Mouse (Mus musculus): ENCODE measurements around the gene Sp6. TPM values are rescaled to one million over a fixed set of nuclear protein-coding genes. Genes with fewer than 3 reads are reported as not detected.

Sp6 gene
- polyA plus RNA-seq, 1 experiment from 2014 or later, result 0.42 TPM

DNA sequence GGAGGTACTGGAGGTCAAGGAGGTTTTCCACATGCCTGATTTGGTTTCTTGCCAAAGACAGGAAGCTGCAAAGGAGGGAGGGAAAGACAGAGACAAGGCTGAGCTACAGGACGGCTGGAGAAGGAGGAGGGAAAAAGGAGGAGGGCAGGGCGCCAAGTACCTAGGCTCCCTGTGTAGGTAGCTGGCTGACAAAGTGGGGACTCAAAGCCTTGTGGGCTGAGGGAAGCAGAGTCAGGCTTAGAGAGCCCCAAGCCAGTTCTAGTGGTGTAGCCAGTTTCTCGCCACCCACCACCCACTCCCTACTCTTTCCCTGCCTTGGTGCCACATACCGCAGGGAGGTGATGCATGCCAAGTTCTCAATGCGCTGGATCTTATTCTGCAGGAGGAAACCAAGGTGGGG lies 22.9 kb downstream of the Sp6 start:
- H3K4me3 ChIP-seq (ENCODE audit: low read depth, low read length), result no peak overlapping the region
- no peak for ATAC-seq (ENCODE audit: insufficient number of reproducible peaks, insufficient read depth, low FRiP score, low read depth)
- H3K4me1 ChIP-seq (ENCODE audit: control insufficient read depth, insufficient read depth, low read length), result no peaks in the 10 kb centered on the region
- H3K4me2 ChIP-seq (replicated peaks; ENCODE audit: low read depth, low read length), result no peak overlapping the region
- H3K9ac ChIP-seq (replicated peaks; ENCODE audit: low read depth, low read length), result no peak overlapping the region
- H3K9me3 ChIP-seq (ENCODE audit: control insufficient read depth, low read depth, low read length), result no peaks in the 10 kb centered on the region
- H3K36me3 ChIP-seq (ENCODE audit: control insufficient read depth, insufficient read depth, low read length), result no peaks in the 10 kb centered on the region; the same call in 1 of the 2 replicates
- 76% methylated on average over 5 of the region's 5 CpGs for WGBS
- H3K27me3 ChIP-seq (ENCODE audit: control insufficient read depth, insufficient read depth, low read length), result no peaks in the 10 kb centered on the region
- H3K27ac ChIP-seq (ENCODE audit: low read length), result no peak overlapping the region

DNA sequence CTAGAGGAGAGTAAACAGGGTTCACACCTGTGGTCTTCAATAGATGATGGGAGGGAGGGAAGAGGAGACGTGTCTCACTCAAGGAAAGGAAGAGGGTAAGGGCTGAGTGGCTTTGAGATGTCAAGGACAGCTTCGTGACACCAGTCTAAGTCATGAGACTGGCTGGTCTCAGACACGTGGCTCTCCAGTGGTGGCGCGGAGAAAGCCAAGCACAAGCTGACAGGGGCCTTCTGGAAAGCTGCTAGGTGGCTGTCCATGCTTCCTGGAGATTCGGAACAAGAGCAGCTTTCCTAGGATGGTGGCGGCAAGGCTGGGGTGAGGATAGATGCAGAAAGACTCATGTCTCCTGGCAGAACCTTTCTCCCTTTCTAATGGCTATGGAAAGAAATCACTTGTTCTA lies 25.7 kb downstream of the Sp6 start:
- Histone ChIP-seq H3K27ac (ENCODE audit: low read length) (no peak overlapping the region), H3K4me1 (ENCODE audit: control insufficient read depth, insufficient read depth, low read length) (peaks cover 4% of the 10 kb centered on the region; the same call in 1 of the 2 replicates), H3K36me3 (ENCODE audit: control insufficient read depth, insufficient read depth, low read length) (no peaks in the 10 kb centered on the region), H3K4me3 (ENCODE audit: low read depth, low read length) (no peak overlapping the region), H3K27me3 (ENCODE audit: control insufficient read depth, insufficient read depth, low read length) (no peaks in the 10 kb centered on the region), H3K4me2 (replicated peaks; ENCODE audit: low read depth, low read length) (no peak overlapping the region), H3K9ac (replicated peaks; ENCODE audit: low read depth, low read length) (no peak overlapping the region), H3K9me3 (ENCODE audit: control insufficient read depth, low read depth, low read length) (no peaks in the 10 kb centered on the region)
- 58% methylated on average over 7 of the region's 7 CpGs for WGBS
- no peak for ATAC-seq (ENCODE audit: insufficient number of reproducible peaks, insufficient read depth, low FRiP score, low read depth)

DNA sequence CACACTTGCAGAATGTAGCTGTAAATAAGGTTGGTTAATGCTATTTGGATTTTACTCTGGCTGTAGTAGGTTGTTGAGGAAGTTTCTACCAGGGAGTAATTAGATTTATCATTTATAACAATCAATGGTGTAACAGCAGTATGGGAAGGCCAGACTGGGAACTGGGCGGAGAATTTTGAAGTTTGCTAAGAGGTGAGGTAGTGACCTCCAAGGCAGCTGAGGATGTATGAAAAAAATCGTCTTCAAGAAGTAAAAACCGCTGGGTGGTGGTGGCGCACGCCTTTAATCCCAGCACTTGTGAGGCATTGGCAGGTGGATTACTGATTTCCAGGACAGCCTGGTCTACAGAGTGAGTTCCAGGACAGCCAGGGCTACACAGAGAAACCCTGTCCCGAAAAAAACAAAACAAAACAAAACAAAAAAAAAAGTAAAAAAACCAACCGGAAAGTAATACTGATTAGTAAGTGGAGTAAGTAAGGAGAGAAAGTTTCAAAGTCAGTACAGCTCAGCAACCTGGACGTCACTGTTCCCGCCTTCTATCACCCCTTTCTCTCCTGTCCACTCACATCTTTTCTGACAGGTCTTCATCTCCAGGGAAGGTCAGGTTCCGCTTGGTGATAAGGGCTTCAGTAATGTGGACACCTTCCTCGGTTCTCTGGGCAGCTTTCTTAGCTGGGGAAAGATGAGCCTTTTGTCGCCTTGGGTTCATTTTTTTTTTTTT lies 27.3 kb downstream of the Sp6 start:
- no peak overlapping the region for H3K27ac ChIP-seq (ENCODE audit: low read length)
- H3K27me3 ChIP-seq (ENCODE audit: control insufficient read depth, insufficient read depth, low read length), result no peaks in the 10 kb centered on the region
- H3K36me3 ChIP-seq (ENCODE audit: control insufficient read depth, insufficient read depth, low read length), result no peaks in the 10 kb centered on the region; the same call in 1 of the 2 replicates
- H3K9me3 ChIP-seq (ENCODE audit: control insufficient read depth, low read depth, low read length), result no peaks in the 10 kb centered on the region
- no peak overlapping the region for H3K9ac ChIP-seq (replicated peaks; ENCODE audit: low read depth, low read length)
- H3K4me2 ChIP-seq (replicated peaks; ENCODE audit: low read depth, low read length), result peak overlapping the region; percentile 63
- H3K4me3 ChIP-seq (ENCODE audit: low read depth, low read length), result peak overlapping the region; percentile 82
- WGBS, result 41% methylated on average over 12 of the region's 12 CpGs
- peaks cover 4% of the 10 kb centered on the region; the same call in 1 of the 2 replicates for H3K4me1 ChIP-seq (ENCODE audit: control insufficient read depth, insufficient read depth, low read length)
- no peak for ATAC-seq (ENCODE audit: insufficient number of reproducible peaks, insufficient read depth, low FRiP score, low read depth)

DNA sequence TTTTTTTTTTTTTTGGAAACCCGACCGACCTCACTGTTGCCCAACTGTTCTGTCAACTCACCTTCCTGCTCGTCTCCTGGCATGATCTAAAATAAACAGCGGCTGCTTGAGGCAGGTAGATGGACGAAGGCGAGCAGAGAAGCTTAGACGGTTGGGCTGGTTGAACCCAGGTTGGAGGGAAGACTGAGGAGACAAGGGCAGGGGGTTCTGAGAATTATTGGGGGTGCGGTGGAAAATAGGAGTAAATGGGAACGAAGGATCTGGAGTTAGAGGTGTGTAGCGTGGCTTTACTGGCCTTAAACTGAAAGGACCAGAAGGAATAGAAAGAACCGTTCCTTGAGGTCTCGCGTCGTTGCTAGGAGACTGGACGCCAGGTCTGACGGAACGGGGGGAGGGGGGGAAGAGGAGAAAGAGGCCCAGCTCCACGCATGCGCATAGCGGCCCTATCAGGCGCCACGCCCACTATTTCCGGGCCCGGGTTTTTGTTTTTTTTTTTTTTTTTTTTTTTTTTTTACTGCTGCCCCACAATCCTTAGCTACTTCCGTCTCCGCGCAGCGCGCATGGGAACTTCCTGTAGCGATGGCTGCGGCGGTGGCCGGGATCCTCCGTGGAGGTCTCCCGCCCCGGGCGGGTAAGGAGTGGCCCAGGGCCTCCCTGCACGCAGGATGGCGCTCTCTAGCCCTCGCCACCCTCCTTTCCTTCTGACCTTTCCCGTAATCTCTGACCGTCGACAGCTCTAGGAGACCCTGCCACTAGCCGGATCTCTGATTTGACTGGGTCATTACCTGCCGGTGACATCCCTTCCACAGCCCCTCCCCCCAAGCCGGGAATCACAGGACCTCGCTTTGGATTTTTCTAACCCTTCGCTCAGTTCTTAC lies 28.1 kb downstream of the Sp6 start, which contains the start of the genes Lrrc46 and Mrpl10:
Lrrc46 (minus strand) TSS at position 386 of the 878 bp plus-strand sequence.
Mrpl10 (plus strand) TSS at position 539 of the 878 bp plus-strand sequence.
- H3K4me2 ChIP-seq (replicated peaks; ENCODE audit: low read depth, low read length), result peak within 1 kb of the TSS; percentile 76
- peak within 1 kb of the TSS; percentile 82 for H3K4me3 ChIP-seq (ENCODE audit: low read depth, low read length)
- no peaks in the 10 kb centered on the region for H3K9me3 ChIP-seq (ENCODE audit: control insufficient read depth, low read depth, low read length)
- ATAC-seq (ENCODE audit: insufficient number of reproducible peaks, insufficient read depth, low FRiP score, low read depth), result peak; percentile 92
- 0 out of 2 replicates have a peak within 1 kb of the TSS, but pooled peaks have one; percentile 52 for H3K27ac ChIP-seq (ENCODE audit: low read length)
- H3K27me3 ChIP-seq (ENCODE audit: control insufficient read depth, insufficient read depth, low read length), result no peaks in the 10 kb centered on the region
- H3K4me1 ChIP-seq (ENCODE audit: control insufficient read depth, insufficient read depth, low read length), result peaks cover 4% of the 10 kb centered on the region; the same call in 1 of the 2 replicates
- no peaks in the 10 kb centered on the region; the same call in 1 of the 2 replicates for H3K36me3 ChIP-seq (ENCODE audit: control insufficient read depth, insufficient read depth, low read length)
- H3K9ac ChIP-seq (replicated peaks; ENCODE audit: low read depth, low read length), result peak within 1 kb of the TSS; percentile 73
- under 1% methylated on average over 41 of the region's 48 CpGs for WGBS

DNA sequence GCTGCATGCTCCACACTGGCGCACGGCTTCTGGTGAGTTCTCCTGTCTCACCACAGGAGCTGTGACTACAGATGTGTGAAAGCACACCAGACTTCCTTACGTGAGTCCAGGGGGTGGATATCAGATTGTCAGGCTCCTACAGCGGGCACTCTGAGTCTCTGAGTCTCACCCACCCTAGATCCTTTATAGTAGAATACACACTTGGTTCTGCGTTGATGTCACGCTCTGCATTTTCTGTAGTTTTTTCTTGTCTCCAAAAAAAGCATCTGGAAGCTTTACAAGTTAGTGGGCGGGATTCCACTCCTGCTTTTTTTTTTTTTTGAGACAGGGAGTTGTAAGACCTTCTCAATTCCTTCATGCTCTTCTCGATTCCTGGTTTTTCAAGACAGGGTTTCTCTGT lies 31.7 kb downstream of the Sp6 start:
- H3K27ac ChIP-seq (ENCODE audit: low read length), result no peak overlapping the region
- no peaks in the 10 kb centered on the region for H3K27me3 ChIP-seq (ENCODE audit: control insufficient read depth, insufficient read depth, low read length)
- ATAC-seq (ENCODE audit: insufficient number of reproducible peaks, insufficient read depth, low FRiP score, low read depth), result no peak
- no peak overlapping the region for H3K4me3 ChIP-seq (ENCODE audit: low read depth, low read length)
- H3K4me2 ChIP-seq (replicated peaks; ENCODE audit: low read depth, low read length), result no peak overlapping the region
- WGBS, result 93% methylated on average over 8 of the region's 8 CpGs
- no peak overlapping the region for H3K9ac ChIP-seq (replicated peaks; ENCODE audit: low read depth, low read length)
- peaks cover 4% of the 10 kb centered on the region; the same call in 1 of the 2 replicates for H3K4me1 ChIP-seq (ENCODE audit: control insufficient read depth, insufficient read depth, low read length)
- no peaks in the 10 kb centered on the region for H3K9me3 ChIP-seq (ENCODE audit: control insufficient read depth, low read depth, low read length)
- H3K36me3 ChIP-seq (ENCODE audit: control insufficient read depth, insufficient read depth, low read length), result peaks cover 18% of the 10 kb centered on the region

GRCm38 (mm10) chr11:97045861-97046260 lies 32.7 kb downstream of the Sp6 start:
- Histone ChIP-seq H3K9ac (replicated peaks; ENCODE audit: low read depth, low read length) (no peak overlapping the region), H3K27me3 (ENCODE audit: control insufficient read depth, insufficient read depth, low read length) (no peaks in the 10 kb centered on the region), H3K4me2 (replicated peaks; ENCODE audit: low read depth, low read length) (no peak overlapping the region), H3K4me1 (ENCODE audit: control insufficient read depth, insufficient read depth, low read length) (peaks cover 8% of the 10 kb centered on the region; the same call in 1 of the 2 replicates), H3K4me3 (ENCODE audit: low read depth, low read length) (no peak overlapping the region), H3K27ac (ENCODE audit: low read length) (no peak overlapping the region), H3K36me3 (ENCODE audit: control insufficient read depth, insufficient read depth, low read length) (peaks cover 18% of the 10 kb centered on the region), H3K9me3 (ENCODE audit: control insufficient read depth, low read depth, low read length) (no peaks in the 10 kb centered on the region)
- ATAC-seq (ENCODE audit: insufficient number of reproducible peaks, insufficient read depth, low FRiP score, low read depth), result no peak
- WGBS, result 83% methylated on average over 7 of the region's 7 CpGs

GRCm38 (mm10) chr11:97048090-97048650 lies 35.0 kb downstream of the Sp6 start:
- no peak overlapping the region for H3K4me2 ChIP-seq (replicated peaks; ENCODE audit: low read depth, low read length)
- no peak for ATAC-seq (ENCODE audit: insufficient number of reproducible peaks, insufficient read depth, low FRiP score, low read depth)
- peaks cover 18% of the 10 kb centered on the region for H3K36me3 ChIP-seq (ENCODE audit: control insufficient read depth, insufficient read depth, low read length)
- peaks cover 19% of the 10 kb centered on the region for H3K4me1 ChIP-seq (ENCODE audit: control insufficient read depth, insufficient read depth, low read length)
- no peaks in the 10 kb centered on the region for H3K27me3 ChIP-seq (ENCODE audit: control insufficient read depth, insufficient read depth, low read length)
- H3K9me3 ChIP-seq (ENCODE audit: control insufficient read depth, low read depth, low read length), result no peaks in the 10 kb centered on the region
- WGBS, result 80% methylated on average over 8 of the region's 8 CpGs
- H3K4me3 ChIP-seq (ENCODE audit: low read depth, low read length), result no peak overlapping the region
- no peak overlapping the region for H3K27ac ChIP-seq (ENCODE audit: low read length)
- no peak overlapping the region for H3K9ac ChIP-seq (replicated peaks; ENCODE audit: low read depth, low read length)

DNA sequence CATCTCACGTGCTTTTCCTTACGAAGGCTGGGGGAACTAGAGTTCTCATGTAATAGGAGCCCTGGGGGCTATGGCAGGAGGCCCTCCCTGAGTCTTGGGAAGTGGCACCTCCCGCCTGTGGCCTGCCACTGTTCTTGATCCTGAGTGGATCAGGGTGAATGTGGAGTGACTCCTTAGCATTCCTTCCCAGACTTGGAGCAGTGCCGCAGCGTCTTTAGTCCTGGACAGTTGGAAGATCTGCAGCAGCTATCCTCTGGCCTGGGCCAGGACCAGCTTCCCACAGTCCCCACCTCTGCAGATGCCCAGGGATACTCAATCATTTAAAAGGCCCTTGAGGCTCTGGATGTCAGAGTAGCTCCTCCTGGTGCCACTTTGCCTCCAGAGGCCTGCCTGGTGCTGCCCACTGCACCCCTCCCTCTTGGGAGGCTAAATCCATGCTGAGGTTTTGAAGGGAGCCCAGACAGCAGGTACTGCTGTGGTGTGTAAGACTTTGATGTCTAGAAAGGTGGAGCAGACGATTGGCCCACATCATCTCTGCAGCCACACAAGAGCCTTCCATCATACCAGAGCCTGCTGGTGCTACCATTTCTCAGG lies 36.4 kb downstream of the Sp6 start:
- H3K27me3 ChIP-seq (ENCODE audit: control insufficient read depth, insufficient read depth, low read length), result no peaks in the 10 kb centered on the region
- no peak overlapping the region for H3K27ac ChIP-seq (ENCODE audit: low read length)
- H3K9me3 ChIP-seq (ENCODE audit: control insufficient read depth, low read depth, low read length), result no peaks in the 10 kb centered on the region
- 71% methylated on average over 6 of the region's 6 CpGs for WGBS
- H3K4me3 ChIP-seq (ENCODE audit: low read depth, low read length), result no peak overlapping the region
- ATAC-seq (ENCODE audit: insufficient number of reproducible peaks, insufficient read depth, low FRiP score, low read depth), result no peak
- H3K4me1 ChIP-seq (ENCODE audit: control insufficient read depth, insufficient read depth, low read length), result peaks cover 19% of the 10 kb centered on the region
- no peak overlapping the region for H3K9ac ChIP-seq (replicated peaks; ENCODE audit: low read depth, low read length)
- H3K4me2 ChIP-seq (replicated peaks; ENCODE audit: low read depth, low read length), result no peak overlapping the region
- peaks cover 29% of the 10 kb centered on the region for H3K36me3 ChIP-seq (ENCODE audit: control insufficient read depth, insufficient read depth, low read length)

Measured in stomach, embryonic 14.5 days (tissue).